Mouse (Mus musculus): ENCODE results near the gene Prdm16.

DNA sequence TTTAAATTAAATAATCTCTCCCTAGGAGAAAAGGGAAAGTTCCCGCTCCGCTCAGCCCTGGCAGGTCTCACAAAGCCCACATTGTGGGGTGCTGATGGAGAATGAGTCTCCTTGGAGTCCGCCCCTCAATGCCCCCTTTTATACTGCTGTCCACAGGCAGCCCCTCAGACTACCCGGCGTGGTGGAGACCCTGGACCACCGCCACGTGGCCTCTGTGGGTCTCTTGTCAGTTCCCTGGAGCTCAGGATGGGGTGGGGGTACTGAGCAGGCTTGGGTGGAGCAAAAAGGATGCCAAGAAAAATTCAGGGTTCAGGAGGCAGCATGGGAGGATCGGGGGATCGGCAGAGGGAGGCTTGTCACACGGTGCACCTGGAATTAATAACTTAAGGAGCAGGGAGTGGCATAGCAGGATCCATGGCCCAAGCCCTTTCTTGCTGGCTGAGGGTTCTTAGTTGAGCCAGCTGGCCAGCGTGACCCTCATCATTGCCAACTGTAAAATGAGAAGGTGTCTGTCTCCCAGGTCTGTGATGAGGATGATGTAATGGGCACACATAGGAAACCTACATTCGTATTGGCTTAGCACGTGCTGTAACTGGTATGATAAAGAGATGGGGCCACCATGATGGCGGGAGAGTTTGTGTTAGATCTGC, 239.9 kb downstream of the Prdm16 start:
- TF ChIP-seq CTCF (IDR thresholded peaks at IDR 0.05; ENCODE audit: low read depth) (no peak), EP300 (IDR thresholded peaks at IDR 0.05; ENCODE audit: low read depth) (no peak)

Measured in liver, postnatal 0 days (tissue).